Mouse (Mus musculus) R1 (cell line): ENCODE measurements at regions not wholly inside any gene's neighbourhood (a gene's known extent, or its start where the extent isn't known, plus 50 kb on each side); places are given as distances from the start of the nearest gene placed in this dataset.

ENCODE experiments used
- DNase-seq: peaks from one replicate; pipeline ENCODE4 v3.0.0-alpha.2; 2018; ENCODE audit warnings: low read depth, low spot score

- no peak for DNase-seq
These were observed 487.7 kb upstream of the Hs6st1 start for GRCm38 (mm10) chr1:35580474-35580873.

- no peak for DNase-seq
These were observed 480.3 kb upstream of the Hs6st1 start for GRCm38 (mm10) chr1:35587900-35588299.

GRCm38 (mm10) chr1:35588939-35589338 is 479.3 kb upstream of the Hs6st1 start:
- no peak for DNase-seq

GRCm38 (mm10) chr1:35600847-35601246 is 467.4 kb upstream of the Hs6st1 start:
- DNase-seq, result no peak

- DNase-seq, result no peak
These were observed 453.1 kb upstream of the Hs6st1 start for GRCm38 (mm10) chr1:35615131-35615530.

GRCm38 (mm10) chr1:35619476-35619875 is 448.7 kb upstream of the Hs6st1 start:
- no peak for DNase-seq

GRCm38 (mm10) chr1:35642595-35642994 is 425.6 kb upstream of the Hs6st1 start:
- no peak for DNase-seq

GRCm38 (mm10) chr1:35653119-35653956 is 414.9 kb upstream of the Hs6st1 start:
- no peak for DNase-seq

GRCm38 (mm10) chr1:35663006-35663405 is 405.2 kb upstream of the Hs6st1 start:
- DNase-seq, result no peak

- no peak for DNase-seq
These were observed 394.7 kb upstream of the Hs6st1 start for GRCm38 (mm10) chr1:35673524-35673923.

GRCm38 (mm10) chr1:35673992-35674391 is 394.2 kb upstream of the Hs6st1 start:
- DNase-seq, result peak; percentile 70

- DNase-seq, result no peak
These were observed 385.7 kb upstream of the Hs6st1 start for GRCm38 (mm10) chr1:35682511-35682949.

- DNase-seq, result no peak
These were observed 382.5 kb upstream of the Hs6st1 start for GRCm38 (mm10) chr1:35685651-35686050.

- no peak for DNase-seq
These were observed 373.9 kb upstream of the Hs6st1 start for GRCm38 (mm10) chr1:35694349-35694748.

- no peak for DNase-seq
These were observed 373.2 kb upstream of the Hs6st1 start for GRCm38 (mm10) chr1:35694775-35695591.

GRCm38 (mm10) chr1:35697218-35697617 is 371.0 kb upstream of the Hs6st1 start:
- DNase-seq, result no peak

- DNase-seq, result peak; percentile 91
These were observed 370.2 kb upstream of the Hs6st1 start for GRCm38 (mm10) chr1:35697834-35698500.

- DNase-seq, result no peak
These were observed 365.6 kb upstream of the Hs6st1 start for GRCm38 (mm10) chr1:35702585-35702984.

- no peak for DNase-seq
These were observed 361.9 kb upstream of the Hs6st1 start for GRCm38 (mm10) chr1:35706336-35706735.

GRCm38 (mm10) chr1:35708176-35708788 is 359.9 kb upstream of the Hs6st1 start:
- no peak for DNase-seq

GRCm38 (mm10) chr1:35709214-35709613 is 359.0 kb upstream of the Hs6st1 start:
- no peak for DNase-seq

GRCm38 (mm10) chr1:35713961-35714360 is 354.2 kb upstream of the Hs6st1 start:
- no peak for DNase-seq
